Mouse (Mus musculus): ENCODE data around the gene Olfr1122.

DNA sequence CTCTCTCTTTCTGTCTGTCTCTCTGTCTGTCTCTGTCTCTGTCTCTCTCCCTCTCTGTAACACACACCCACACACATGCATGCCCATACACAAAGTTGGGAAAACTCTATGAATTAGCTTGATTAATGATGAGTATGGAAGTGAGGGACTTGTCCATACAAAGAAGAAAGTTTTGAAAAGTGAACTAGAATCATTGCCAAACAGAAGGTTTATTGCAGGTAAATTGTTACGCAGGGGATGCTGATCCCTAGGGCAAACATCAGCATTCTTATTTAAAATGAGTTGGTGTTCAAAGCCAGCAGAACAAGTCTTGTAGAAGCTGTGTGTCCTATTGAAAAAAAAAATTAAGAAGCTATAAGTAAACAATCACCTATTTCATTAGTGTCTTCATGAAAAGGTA lies 30.7 kb downstream of the Olfr1122 start, which contains the start of gene Olfr1123:
- TF ChIP-seq CTCF (IDR thresholded peaks at IDR 0.05; ENCODE audit: low read depth, low read length) (no peak), GATA1 (IDR thresholded peaks at IDR 0.05; ENCODE audit: borderline replicate concordance, low read length) (no peak), POLR2AphosphoS5 (IDR thresholded peaks at IDR 0.05; ENCODE audit: insufficient replicate concordance, low read depth, low read length) (no peak)
